Mouse (Mus musculus): Measurements from ENCODE around the gene Atxn7l1.

DNA sequence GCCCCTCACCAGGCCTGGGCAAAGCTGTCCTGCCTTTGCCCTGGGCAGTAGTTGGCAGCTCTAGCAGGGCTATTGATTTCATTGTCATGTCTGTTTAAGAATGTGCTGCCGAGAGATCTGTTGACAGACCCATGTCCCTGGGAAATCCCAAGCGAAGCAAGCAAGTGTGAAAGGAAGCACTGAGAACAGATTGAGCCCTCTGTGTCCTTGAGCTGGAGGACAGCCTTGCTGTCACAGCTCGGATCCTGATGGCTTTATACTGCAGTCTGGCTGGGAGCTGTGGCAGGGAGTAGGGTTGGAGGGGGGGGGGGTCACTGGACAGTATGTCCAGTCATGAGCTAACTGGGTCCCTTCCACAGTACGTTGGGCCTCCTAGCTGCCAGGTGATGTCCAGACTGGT lies 41.8 kb upstream of the Atxn7l1 start:
- TF ChIP-seq ZC3H11A (IDR thresholded peaks at IDR 0.05; ENCODE audit: borderline replicate concordance, low read depth, low read length) (no peak), MAFK (IDR thresholded peaks at IDR 0.05; ENCODE audit: insufficient read depth, low read depth, low read length) (no peak), HCFC1 (IDR thresholded peaks at IDR 0.05; ENCODE audit: borderline replicate concordance, insufficient read depth, low read length) (no peak)
